Mouse (Mus musculus): ENCODE data around the gene Ubc.
"Not testable (repeated sequence)": the region's sequence is repeated elsewhere in the genome, so short reads cannot be mapped to it uniquely, and the experiment has no call there.

Gene Ubc

GRCm38 (mm10) chr5:125404536-125404902 is 14.5 kb upstream of the Ubc start:
- no peak for DNase-seq (ENCODE audit: low read depth, low spot score)

- DNase-seq (ENCODE audit: low read depth, low spot score): peak; percentile 60
Observed at GRCm38 (mm10) chr5:125403481-125404465, 13.8 kb upstream of the Ubc start.

GRCm38 (mm10) chr5:125402991-125403390 is 13.0 kb upstream of the Ubc start:
- no peak for DNase-seq (ENCODE audit: low read depth, low spot score)

- DNase-seq (ENCODE audit: low read depth, low spot score): no peak
Observed at GRCm38 (mm10) chr5:125402476-125402875, 12.5 kb upstream of the Ubc start.

GRCm38 (mm10) chr5:125400903-125401302 is 10.9 kb upstream of the Ubc start:
- no peak for DNase-seq (ENCODE audit: low read depth, low spot score)

GRCm38 (mm10) chr5:125395008-125395407 is 5.0 kb upstream of the Ubc start:
- no peak for DNase-seq (ENCODE audit: low read depth, low spot score)

- peak; percentile 83 for DNase-seq (ENCODE audit: low read depth, low spot score)
Observed at GRCm38 (mm10) chr5:125393622-125394603, 3.9 kb upstream of the Ubc start.

GRCm38 (mm10) chr5:125392977-125393621 is 3.1 kb upstream of the Ubc start:
- DNase-seq (ENCODE audit: low read depth, low spot score): peak; percentile 86

GRCm38 (mm10) chr5:125392618-125392976 is 2.6 kb upstream of the Ubc start:
- no peak for DNase-seq (ENCODE audit: low read depth, low spot score)

- not testable (repeated sequence) for DNase-seq (ENCODE audit: low read depth, low spot score)
Observed at GRCm38 (mm10) chr5:125392176-125392575, 2.2 kb upstream of the Ubc start.

GRCm38 (mm10) chr5:125391609-125392008 is 1.6 kb upstream of the Ubc start:
- DNase-seq (ENCODE audit: low read depth, low spot score): no peak

GRCm38 (mm10) chr5:125390906-125391477 is 990 bp upstream of the Ubc start:
- DNase-seq (ENCODE audit: low read depth, low spot score): no peak

GRCm38 (mm10) chr5:125389131-125389578 is 847 bp downstream of the Ubc start, which contains the start of gene Gm10382:
Gene Gm10382, plus strand, starts transcription at chr5:125389322.
- DNase-seq (ENCODE audit: low read depth, low spot score): peak; percentile 62

- no peak for DNase-seq (ENCODE audit: low read depth, low spot score)
Observed at GRCm38 (mm10) chr5:125388358-125389092, 1.5 kb downstream of the Ubc start.

GRCm38 (mm10) chr5:125387295-125387694 is 2.7 kb downstream of the Ubc start:
- not testable (repeated sequence) for DNase-seq (ENCODE audit: low read depth, low spot score)

- DNase-seq (ENCODE audit: low read depth, low spot score): no peak
Observed at GRCm38 (mm10) chr5:125385215-125385940, 4.6 kb downstream of the Ubc start.

- DNase-seq (ENCODE audit: low read depth, low spot score): no peak
Observed at GRCm38 (mm10) chr5:125384512-125385214, 5.3 kb downstream of the Ubc start.

GRCm38 (mm10) chr5:125383637-125384420 is 6.2 kb downstream of the Ubc start:
- no peak for DNase-seq (ENCODE audit: low read depth, low spot score)

Data from c-Kit-negative CD71-positive TER-119-positive erythroid progenitor cells, embryonic 14.5 days (primary cell).